Mouse (Mus musculus): Measurements from ENCODE around the gene Plekhh1. TPM values are rescaled to one million over a fixed set of nuclear protein-coding genes. Genes with fewer than 3 reads are reported as not detected.
A peak's percentile ranks its signal among the peaks of the same experiment; 100 is the strongest.

Gene Plekhh1
- polyA plus RNA-seq, 1 experiment: 34.1 TPM

DNA sequence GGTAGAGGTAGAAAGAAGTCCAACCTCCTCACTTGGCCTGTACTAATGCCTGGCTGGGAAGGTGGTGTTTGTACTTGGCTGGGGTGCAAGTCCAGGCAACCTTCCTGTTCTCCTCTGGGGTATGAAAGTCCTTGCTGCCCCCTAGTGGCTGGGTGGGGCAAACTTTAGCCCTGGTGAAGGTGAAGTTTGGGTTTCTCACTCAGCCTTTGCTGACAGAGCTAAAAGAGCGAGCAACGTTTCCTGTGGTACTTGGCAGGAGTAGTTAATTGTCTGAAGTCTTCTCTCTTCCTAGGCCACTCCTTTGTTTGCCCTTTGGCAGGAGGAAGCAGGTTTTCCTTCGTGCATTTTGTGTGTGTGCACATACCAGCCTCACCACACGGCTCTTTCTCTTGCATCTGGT lies 63.6 kb downstream of the Plekhh1 start:
- TF ChIP-seq POLR2A (IDR thresholded peaks at IDR 0.05; ENCODE audit: insufficient read depth, low read length) (no peak), EP300 (IDR thresholded peaks at IDR 0.05; ENCODE audit: insufficient read depth, low read depth, low read length) (no peak), CTCF (IDR thresholded peaks at IDR 0.05; ENCODE audit: low read depth, low read length) (peak; percentile 72)
- no peaks in the 10 kb centered on the region for H3K4me1 ChIP-seq (ENCODE audit: control insufficient read depth, insufficient read depth, low read length)
- no peak overlapping the region for H3K9ac ChIP-seq (ENCODE audit: low read depth, poor library complexity, severe bottlenecking)
- H3K9me3 ChIP-seq (replicated peaks; ENCODE audit: control insufficient read depth, insufficient read depth, low read length, poor library complexity, severe bottlenecking): no peaks in the 10 kb centered on the region
- no peaks in the 10 kb centered on the region for H3K27me3 ChIP-seq (ENCODE audit: control insufficient read depth, insufficient read depth, low read length, poor library complexity, severe bottlenecking)
- no peak overlapping the region for H3K27ac ChIP-seq (ENCODE audit: insufficient read depth, low read length)
- H3K36me3 ChIP-seq (ENCODE audit: control insufficient read depth, insufficient read depth, low read length, poor library complexity, severe bottlenecking): no peaks in the 10 kb centered on the region
- no peak overlapping the region for H3K4me3 ChIP-seq (ENCODE audit: low read depth, low read length)

DNA sequence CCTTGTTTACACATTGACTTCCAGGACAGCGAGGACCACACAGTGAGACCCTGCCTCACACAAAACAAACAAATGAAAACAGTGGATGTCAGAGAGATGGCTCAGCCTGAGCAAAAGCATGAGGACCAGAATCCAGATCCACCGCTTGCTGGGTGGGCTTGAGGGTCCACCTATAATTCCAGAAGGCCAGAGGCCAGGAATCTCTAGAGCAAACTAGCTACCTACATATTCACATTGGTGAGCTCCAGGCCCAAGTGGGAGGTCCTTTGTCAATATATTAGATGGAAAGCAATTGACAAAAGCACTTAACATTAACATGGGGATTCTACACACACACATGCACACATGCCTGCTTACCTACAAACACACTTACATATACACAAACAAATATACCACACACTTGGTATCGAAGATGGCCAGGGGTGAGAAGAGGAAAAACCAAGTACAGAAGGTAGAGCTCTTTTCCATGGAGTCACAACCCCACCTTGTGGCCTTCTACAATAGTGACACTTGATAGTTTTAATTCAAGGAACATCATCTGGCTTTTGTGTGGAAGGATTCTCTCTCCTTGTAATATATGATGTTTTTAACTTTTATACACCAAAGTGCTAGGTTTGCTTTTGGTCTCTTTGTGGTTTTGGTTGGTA lies 68.3 kb downstream of the Plekhh1 start:
- no peak overlapping the region for H3K9ac ChIP-seq (ENCODE audit: low read depth, poor library complexity, severe bottlenecking)
- H3K27me3 ChIP-seq (ENCODE audit: control insufficient read depth, insufficient read depth, low read length, poor library complexity, severe bottlenecking): no peaks in the 10 kb centered on the region
- no peaks in the 10 kb centered on the region for H3K9me3 ChIP-seq (replicated peaks; ENCODE audit: control insufficient read depth, insufficient read depth, low read length, poor library complexity, severe bottlenecking)
- peak; percentile 14 for TF ChIP-seq CTCF (IDR thresholded peaks at IDR 0.05; ENCODE audit: low read depth, low read length)
- no peak for TF ChIP-seq POLR2A (IDR thresholded peaks at IDR 0.05; ENCODE audit: insufficient read depth, low read length)
- TF ChIP-seq EP300 (IDR thresholded peaks at IDR 0.05; ENCODE audit: insufficient read depth, low read depth, low read length): no peak
- no peak overlapping the region for H3K27ac ChIP-seq (ENCODE audit: insufficient read depth, low read length)
- no peak overlapping the region for H3K4me3 ChIP-seq (ENCODE audit: low read depth, low read length)
- no peaks in the 10 kb centered on the region for H3K4me1 ChIP-seq (ENCODE audit: control insufficient read depth, insufficient read depth, low read length)
- no peaks in the 10 kb centered on the region for H3K36me3 ChIP-seq (ENCODE audit: control insufficient read depth, insufficient read depth, low read length, poor library complexity, severe bottlenecking)

GRCm38 (mm10) chr12:79103773-79104172 lies 74.8 kb downstream of the Plekhh1 start:
- Histone ChIP-seq H3K36me3 (ENCODE audit: control insufficient read depth, insufficient read depth, low read length, poor library complexity, severe bottlenecking) (no peaks in the 10 kb centered on the region), H3K4me3 (ENCODE audit: low read depth, low read length) (no peak overlapping the region), H3K27ac (ENCODE audit: insufficient read depth, low read length) (no peak overlapping the region), H3K9ac (ENCODE audit: low read depth, poor library complexity, severe bottlenecking) (no peak overlapping the region), H3K27me3 (ENCODE audit: control insufficient read depth, insufficient read depth, low read length, poor library complexity, severe bottlenecking) (no peaks in the 10 kb centered on the region), H3K9me3 (replicated peaks; ENCODE audit: control insufficient read depth, insufficient read depth, low read length, poor library complexity, severe bottlenecking) (no peaks in the 10 kb centered on the region), H3K4me1 (ENCODE audit: control insufficient read depth, insufficient read depth, low read length) (no peaks in the 10 kb centered on the region)
- no peak for TF ChIP-seq CTCF (IDR thresholded peaks at IDR 0.05; ENCODE audit: low read depth, low read length)
- no peak for TF ChIP-seq POLR2A (IDR thresholded peaks at IDR 0.05; ENCODE audit: insufficient read depth, low read length)
- TF ChIP-seq EP300 (IDR thresholded peaks at IDR 0.05; ENCODE audit: insufficient read depth, low read depth, low read length): no peak

GRCm38 (mm10) chr12:79104544-79104943 lies 75.6 kb downstream of the Plekhh1 start:
- H3K4me1 ChIP-seq (ENCODE audit: control insufficient read depth, insufficient read depth, low read length): no peaks in the 10 kb centered on the region
- no peaks in the 10 kb centered on the region for H3K36me3 ChIP-seq (ENCODE audit: control insufficient read depth, insufficient read depth, low read length, poor library complexity, severe bottlenecking)
- no peak overlapping the region for H3K9ac ChIP-seq (ENCODE audit: low read depth, poor library complexity, severe bottlenecking)
- H3K9me3 ChIP-seq (replicated peaks; ENCODE audit: control insufficient read depth, insufficient read depth, low read length, poor library complexity, severe bottlenecking): no peaks in the 10 kb centered on the region
- H3K4me3 ChIP-seq (ENCODE audit: low read depth, low read length): no peak overlapping the region
- H3K27ac ChIP-seq (ENCODE audit: insufficient read depth, low read length): no peak overlapping the region
- TF ChIP-seq CTCF (IDR thresholded peaks at IDR 0.05; ENCODE audit: low read depth, low read length) (no peak), POLR2A (IDR thresholded peaks at IDR 0.05; ENCODE audit: insufficient read depth, low read length) (no peak), EP300 (IDR thresholded peaks at IDR 0.05; ENCODE audit: insufficient read depth, low read depth, low read length) (no peak)
- H3K27me3 ChIP-seq (ENCODE audit: control insufficient read depth, insufficient read depth, low read length, poor library complexity, severe bottlenecking): no peaks in the 10 kb centered on the region

DNA sequence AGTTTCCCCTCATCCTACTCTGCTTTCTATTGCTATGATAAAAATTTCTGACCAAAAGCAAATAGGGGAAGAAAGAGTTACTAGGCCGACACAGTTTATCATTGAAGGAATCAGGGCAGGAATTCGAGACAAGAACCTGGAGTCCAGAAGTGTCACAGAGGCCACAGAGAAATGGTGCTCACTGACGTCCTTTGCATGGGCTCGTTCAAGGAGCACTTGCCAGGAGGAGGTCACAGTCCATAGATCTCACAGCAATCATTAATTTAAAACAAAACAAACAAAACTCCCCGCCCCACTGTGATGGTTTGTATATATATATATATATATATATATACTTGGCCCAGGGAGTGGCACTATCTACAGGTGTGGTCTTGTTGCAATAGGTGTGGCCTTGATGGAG lies 76.3 kb downstream of the Plekhh1 start:
- Histone ChIP-seq H3K9me3 (replicated peaks; ENCODE audit: control insufficient read depth, insufficient read depth, low read length, poor library complexity, severe bottlenecking) (no peaks in the 10 kb centered on the region), H3K27me3 (ENCODE audit: control insufficient read depth, insufficient read depth, low read length, poor library complexity, severe bottlenecking) (no peaks in the 10 kb centered on the region), H3K36me3 (ENCODE audit: control insufficient read depth, insufficient read depth, low read length, poor library complexity, severe bottlenecking) (no peaks in the 10 kb centered on the region), H3K4me3 (ENCODE audit: low read depth, low read length) (no peak overlapping the region), H3K27ac (ENCODE audit: insufficient read depth, low read length) (no peak overlapping the region), H3K9ac (ENCODE audit: low read depth, poor library complexity, severe bottlenecking) (no peak overlapping the region), H3K4me1 (ENCODE audit: control insufficient read depth, insufficient read depth, low read length) (no peaks in the 10 kb centered on the region)
- TF ChIP-seq EP300 (IDR thresholded peaks at IDR 0.05; ENCODE audit: insufficient read depth, low read depth, low read length): no peak
- no peak for TF ChIP-seq POLR2A (IDR thresholded peaks at IDR 0.05; ENCODE audit: insufficient read depth, low read length)

DNA sequence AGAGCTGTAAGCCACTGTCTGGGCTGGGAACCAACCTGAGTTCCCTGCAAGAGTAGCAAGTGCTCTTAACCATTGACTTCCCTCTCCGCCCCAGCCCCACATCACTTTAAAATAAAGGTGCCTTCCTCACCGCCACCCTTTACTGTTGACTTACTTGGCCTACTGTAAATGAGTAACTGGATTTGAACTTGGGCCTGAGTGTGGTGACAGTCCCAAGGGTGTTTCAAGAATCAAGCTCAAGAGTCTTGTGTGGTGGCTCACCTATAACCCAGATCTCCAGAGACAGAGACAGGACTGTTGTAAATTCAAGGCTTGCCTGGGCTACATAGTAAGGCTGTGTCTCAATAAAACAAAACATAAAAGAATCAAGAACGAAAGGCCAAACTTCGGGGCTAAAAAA lies 90.0 kb downstream of the Plekhh1 start:
- Histone ChIP-seq H3K4me1 (ENCODE audit: control insufficient read depth, insufficient read depth, low read length) (no peaks in the 10 kb centered on the region), H3K36me3 (ENCODE audit: control insufficient read depth, insufficient read depth, low read length, poor library complexity, severe bottlenecking) (no peaks in the 10 kb centered on the region), H3K9me3 (replicated peaks; ENCODE audit: control insufficient read depth, insufficient read depth, low read length, poor library complexity, severe bottlenecking) (peaks cover 13% of the 10 kb centered on the region), H3K27me3 (ENCODE audit: control insufficient read depth, insufficient read depth, low read length, poor library complexity, severe bottlenecking) (no peaks in the 10 kb centered on the region), H3K4me3 (ENCODE audit: low read depth, low read length) (no peak overlapping the region), H3K9ac (ENCODE audit: low read depth, poor library complexity, severe bottlenecking) (no peak overlapping the region), H3K27ac (ENCODE audit: insufficient read depth, low read length) (no peak overlapping the region)
- TF ChIP-seq EP300 (IDR thresholded peaks at IDR 0.05; ENCODE audit: insufficient read depth, low read depth, low read length): no peak
- TF ChIP-seq CTCF (IDR thresholded peaks at IDR 0.05; ENCODE audit: low read depth, low read length): no peak
- TF ChIP-seq POLR2A (IDR thresholded peaks at IDR 0.05; ENCODE audit: insufficient read depth, low read length): no peak
